Mouse (Mus musculus): ENCODE data around the gene Zdhhc20.

- no peak for TF ChIP-seq CTCF (IDR thresholded peaks at IDR 0.05; ENCODE audit: extremely low read depth, insufficient read depth, insufficient read length, insufficient replicate concordance)
- no peak for TF ChIP-seq POLR2A (IDR thresholded peaks at IDR 0.05; ENCODE audit: low read depth, low read length)
Observed at GRCm38 (mm10) chr14:57861987-57862412, 28.1 kb downstream of the Zdhhc20 start.
